Mouse (Mus musculus): Measurements from ENCODE around the gene Arhgap22. TPM values are rescaled to one million over a fixed set of nuclear protein-coding genes. Genes with fewer than 3 reads are reported as not detected.

Gene Arhgap22
- total and polyA plus RNA-seq, 3 experiments = 5.5 to 8.9 (median 7.2) TPM

GRCm38 (mm10) chr14:33282447-33282846 is 68.6 kb downstream of the Arhgap22 start:
- no peak for DNase-seq

- no peak for DNase-seq
Observed at GRCm38 (mm10) chr14:33287920-33288319, 74.1 kb downstream of the Arhgap22 start.

- DNase-seq = no peak
Observed at GRCm38 (mm10) chr14:33290038-33290437, 76.2 kb downstream of the Arhgap22 start.

GRCm38 (mm10) chr14:33294488-33294887 is 80.7 kb downstream of the Arhgap22 start:
- DNase-seq = no peak

- DNase-seq = no peak
Observed at GRCm38 (mm10) chr14:33296698-33297341, 83.0 kb downstream of the Arhgap22 start.

- DNase-seq = no peak
Observed at GRCm38 (mm10) chr14:33300591-33300990, 86.8 kb downstream of the Arhgap22 start.

GRCm38 (mm10) chr14:33303348-33303819 is 89.6 kb downstream of the Arhgap22 start:
- DNase-seq = peak; percentile 72

- peak; percentile 83 for DNase-seq
Observed at GRCm38 (mm10) chr14:33305645-33306281, 91.9 kb downstream of the Arhgap22 start.

- peak; percentile 54 for DNase-seq
Observed at GRCm38 (mm10) chr14:33310719-33311118, 96.9 kb downstream of the Arhgap22 start.

GRCm38 (mm10) chr14:33312309-33312708 is 98.5 kb downstream of the Arhgap22 start:
- DNase-seq = no peak

GRCm38 (mm10) chr14:33313624-33314023 is 99.8 kb downstream of the Arhgap22 start:
- peak; percentile 59 for DNase-seq

- no peak for DNase-seq
Observed at GRCm38 (mm10) chr14:33314160-33314559, 100.3 kb downstream of the Arhgap22 start.

GRCm38 (mm10) chr14:33315111-33315510 is 101.3 kb downstream of the Arhgap22 start:
- DNase-seq = no peak

GRCm38 (mm10) chr14:33315771-33316170 is 101.9 kb downstream of the Arhgap22 start:
- no peak for DNase-seq

GRCm38 (mm10) chr14:33317946-33318345 is 104.1 kb downstream of the Arhgap22 start:
- no peak for DNase-seq

- peak; percentile 87 for DNase-seq
Observed at GRCm38 (mm10) chr14:33319541-33320521, 106.0 kb downstream of the Arhgap22 start.

- no peak for DNase-seq
Observed at GRCm38 (mm10) chr14:33320856-33321255, 107.0 kb downstream of the Arhgap22 start.

- peak; percentile 68 for DNase-seq
Observed at GRCm38 (mm10) chr14:33322661-33323088, 108.8 kb downstream of the Arhgap22 start.

GRCm38 (mm10) chr14:33324556-33324955 is 110.7 kb downstream of the Arhgap22 start:
- no peak for DNase-seq

- no peak for DNase-seq
Observed at GRCm38 (mm10) chr14:33328369-33328768, 114.5 kb downstream of the Arhgap22 start.

GRCm38 (mm10) chr14:33329297-33329805 is 115.5 kb downstream of the Arhgap22 start:
- no peak for DNase-seq

- DNase-seq = no peak
Observed at GRCm38 (mm10) chr14:33330986-33331385, 117.2 kb downstream of the Arhgap22 start.
